Mouse (Mus musculus) midbrain, embryonic 16.5 days (tissue): ENCODE results near the gene Nedd9. TPM values are rescaled to one million over a fixed set of nuclear protein-coding genes. Genes with fewer than 3 reads are reported as not detected.
A peak's percentile ranks its signal among the peaks of the same experiment; 100 is the strongest.

ENCODE experiments used
- ATAC-seq: fragments of 200-750 bp; cut with Nextera tagmentation; 2 replicates; pipeline ENCODE4 v1.8.0; 2017; ENCODE audit warnings: moderate TSS enrichment
- H3K27ac ChIP-seq: fragments of 300-500 bp; sonication (generic); 2 replicates; pipeline ENCODE4 v1.5.1; 2014; ENCODE audit warnings: mild to moderate bottlenecking, low read length, mixed read lengths
- H3K27me3 ChIP-seq: fragments of 300-500 bp; sonication (generic); 2 replicates; pipeline ENCODE4 v1.6.1; 2014; ENCODE audit warnings: low read depth, low read length, mixed read lengths; ENCODE audit not compliant: control insufficient read depth, insufficient read depth
- H3K36me3 ChIP-seq: fragments of 300-500 bp; sonication (generic); 2 replicates; pipeline ENCODE4 v1.6.1; 2014; ENCODE audit warnings: mild to moderate bottlenecking, low read length, moderate library complexity, mixed read lengths; ENCODE audit not compliant: control insufficient read depth, insufficient read depth
- H3K4me1 ChIP-seq: fragments of 300-500 bp; sonication (generic); 2 replicates; pipeline ENCODE4 v1.6.1; 2014; ENCODE audit warnings: mild to moderate bottlenecking, low read length, mixed read lengths; ENCODE audit not compliant: control insufficient read depth, insufficient read depth
- H3K4me2 ChIP-seq: fragments of 300-500 bp; sonication (generic); 2 replicates; pipeline ENCODE4 v1.6.1; 2014; ENCODE audit warnings: mild to moderate bottlenecking, low read length, mixed read lengths
- H3K4me3 ChIP-seq: fragments of 300-500 bp; sonication (generic); 2 replicates; pipeline ENCODE4 v1.5.1; 2014; ENCODE audit warnings: low read depth, mild to moderate bottlenecking, low read length, moderate library complexity, mixed read lengths
- H3K9ac ChIP-seq: fragments of 300-500 bp; sonication (generic); 2 replicates; pipeline ENCODE4 v1.6.1; 2014; ENCODE audit warnings: low read depth, low read length, mixed read lengths
- H3K9me3 ChIP-seq: fragments of 300-500 bp; sonication (generic); replicated peaks from 2 replicates; pipeline ENCODE4 v1.6.1; 2014; ENCODE audit warnings: mild to moderate bottlenecking, low read length, mixed read lengths; ENCODE audit not compliant: control insufficient read depth, poor library complexity, severe bottlenecking
- WGBS: fragments of 180-500 bp; shearing (Covaris S2); extraction: QIAGEN DNeasy Blood & Tissue Kit; methylation state at CpG from one replicate; pipeline ENCODE4 v1.1.7; 2014; 5-methylcytosine and 5-hydroxymethylcytosine counted together
- polyA plus RNA-seq: library from polyadenylated mRNA; unstranded; fragments of >200 nt; fragmentation: Nextera tagmentation; extraction: Ambion mirVana; gene quantifications from 2 replicates; pipeline ENCODE4 v1.2.1, GENCODE M21; 2015

Gene Nedd9
- polyA plus RNA-seq, 1 experiment from 2014 or later = 12.8 TPM

DNA sequence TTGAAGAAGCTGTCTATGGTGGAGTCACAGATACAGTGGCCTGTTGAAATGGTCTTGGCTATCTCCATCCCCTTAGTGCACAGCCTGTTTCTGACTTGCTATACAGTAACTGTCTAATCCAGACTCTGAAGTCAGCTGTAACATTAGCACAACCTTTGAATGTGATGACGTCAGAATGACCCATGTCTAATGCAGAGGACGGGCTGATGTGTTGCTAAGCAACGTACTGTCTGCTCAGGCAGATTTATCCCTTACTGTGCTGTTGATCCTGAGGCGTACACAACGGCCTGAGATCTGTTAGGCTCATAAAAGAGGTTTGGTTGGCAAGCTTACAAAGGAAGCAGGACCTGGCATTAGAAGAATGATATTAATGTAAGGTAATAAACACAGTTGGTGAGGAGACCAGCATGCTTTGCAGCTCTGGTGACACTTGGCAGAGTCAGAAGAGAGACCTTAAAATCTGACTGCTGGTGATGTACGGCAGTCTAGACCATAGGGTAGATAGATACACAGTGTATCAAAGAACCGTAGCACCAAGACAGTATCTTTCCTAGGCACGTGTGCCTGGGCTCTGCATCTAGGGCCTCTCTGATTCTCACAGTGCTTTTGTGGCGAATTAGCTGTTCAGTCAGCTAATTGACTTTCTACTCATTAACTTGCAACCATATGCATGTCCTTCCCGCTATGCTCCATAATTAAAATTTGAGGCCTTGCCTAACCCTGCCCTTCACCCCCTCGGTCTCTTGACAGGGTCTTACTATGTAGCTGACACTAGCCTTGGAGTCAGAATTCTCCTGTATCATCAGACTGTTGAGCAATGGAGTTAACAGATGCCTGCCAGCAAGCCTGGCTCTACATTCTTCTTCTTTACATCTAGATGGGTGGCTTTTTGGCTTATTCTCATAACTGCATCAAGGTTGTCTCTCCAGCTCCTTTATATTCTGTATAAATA is 70.8 kb downstream of the Nedd9 start:
- H3K27ac ChIP-seq = peak overlapping the region; percentile 79
- H3K4me2 ChIP-seq = 0 out of 2 replicates have a peak overlapping the region, but pooled peaks have one; percentile 13
- H3K36me3 ChIP-seq = no peaks in the 10 kb centered on the region
- H3K4me3 ChIP-seq = no peak overlapping the region
- peaks cover 11% of the 10 kb centered on the region for H3K4me1 ChIP-seq
- ATAC-seq = peak; percentile 98
- H3K27me3 ChIP-seq = no peaks in the 10 kb centered on the region
- 42% methylated on average over 11 of the region's 11 CpGs for WGBS
- H3K9me3 ChIP-seq = no peaks in the 10 kb centered on the region
- no peak overlapping the region for H3K9ac ChIP-seq

DNA sequence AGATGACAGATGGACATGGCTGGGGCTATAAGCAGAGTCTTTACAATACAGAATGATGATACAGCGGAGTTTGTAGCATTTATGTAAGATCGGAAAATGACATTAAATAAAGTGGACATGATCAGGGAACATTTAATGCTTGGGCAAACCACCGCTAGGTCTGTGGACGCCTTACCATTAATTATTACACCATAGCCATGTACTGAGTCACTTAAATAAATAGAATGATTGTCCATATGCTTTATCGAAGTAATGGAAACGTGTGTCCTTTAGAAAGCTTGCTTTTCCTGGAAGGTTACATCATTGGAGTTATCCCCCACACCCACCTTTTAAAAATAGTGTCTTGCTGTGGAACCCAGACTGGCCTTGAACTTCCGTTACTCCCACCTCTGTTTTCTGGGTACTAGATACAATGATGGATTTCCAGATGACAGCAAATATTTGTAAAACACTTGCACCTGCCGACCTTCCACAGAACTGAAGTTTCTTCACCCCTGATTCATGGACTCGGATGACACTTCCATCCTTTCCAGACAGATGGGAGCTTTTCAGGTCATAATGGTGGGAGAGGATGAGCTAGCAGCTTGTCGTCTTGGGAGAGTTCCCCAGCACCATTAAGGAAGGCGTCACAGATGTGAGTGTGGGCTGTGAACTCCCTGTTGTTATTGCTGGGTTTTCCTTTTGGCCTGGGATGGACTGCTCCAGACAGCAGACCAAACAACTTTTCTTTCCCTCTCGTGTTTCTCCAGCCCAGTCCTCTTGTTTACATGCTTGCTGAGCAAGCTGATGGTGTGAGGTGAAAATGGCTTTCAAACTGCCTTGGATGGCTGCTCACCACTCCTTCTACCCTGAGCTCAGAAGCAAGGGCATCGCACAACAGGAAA is 76.7 kb downstream of the Nedd9 start:
- Histone ChIP-seq H3K9me3 (no peaks in the 10 kb centered on the region), H3K27ac (no peak overlapping the region), H3K4me2 (no peak overlapping the region), H3K4me1 (no peaks in the 10 kb centered on the region), H3K27me3 (no peaks in the 10 kb centered on the region), H3K9ac (no peak overlapping the region), H3K4me3 (no peak overlapping the region), H3K36me3 (no peaks in the 10 kb centered on the region)
- ATAC-seq = no peak
- WGBS = 87% methylated on average over 13 of the region's 13 CpGs

DNA sequence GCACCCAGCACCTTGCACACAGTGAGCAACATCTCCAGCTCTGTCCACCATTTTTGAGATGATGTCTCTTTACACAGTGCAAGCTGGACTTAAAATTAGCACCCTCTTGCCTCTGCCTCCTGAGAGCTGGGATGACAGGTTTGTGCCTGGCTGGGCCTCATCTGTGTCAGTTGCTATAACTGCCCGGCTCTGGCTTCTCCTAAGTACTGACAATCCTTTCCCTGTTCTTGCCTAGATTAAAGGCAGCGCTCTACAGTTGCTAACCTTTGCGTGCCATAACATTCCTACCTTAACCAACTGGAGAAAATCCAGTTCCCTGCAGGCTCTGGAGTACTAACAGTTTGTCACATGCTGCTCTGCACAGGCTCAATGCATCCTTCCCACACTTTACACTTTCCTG is 77.9 kb downstream of the Nedd9 start:
- Histone ChIP-seq H3K4me3 (no peak overlapping the region), H3K9me3 (no peaks in the 10 kb centered on the region), H3K36me3 (no peaks in the 10 kb centered on the region), H3K9ac (no peak overlapping the region), H3K27me3 (no peaks in the 10 kb centered on the region), H3K27ac (no peak overlapping the region), H3K4me2 (no peak overlapping the region), H3K4me1 (no peaks in the 10 kb centered on the region)
- no peak for ATAC-seq
- 90% methylated on average over 3 of the region's 3 CpGs for WGBS

DNA sequence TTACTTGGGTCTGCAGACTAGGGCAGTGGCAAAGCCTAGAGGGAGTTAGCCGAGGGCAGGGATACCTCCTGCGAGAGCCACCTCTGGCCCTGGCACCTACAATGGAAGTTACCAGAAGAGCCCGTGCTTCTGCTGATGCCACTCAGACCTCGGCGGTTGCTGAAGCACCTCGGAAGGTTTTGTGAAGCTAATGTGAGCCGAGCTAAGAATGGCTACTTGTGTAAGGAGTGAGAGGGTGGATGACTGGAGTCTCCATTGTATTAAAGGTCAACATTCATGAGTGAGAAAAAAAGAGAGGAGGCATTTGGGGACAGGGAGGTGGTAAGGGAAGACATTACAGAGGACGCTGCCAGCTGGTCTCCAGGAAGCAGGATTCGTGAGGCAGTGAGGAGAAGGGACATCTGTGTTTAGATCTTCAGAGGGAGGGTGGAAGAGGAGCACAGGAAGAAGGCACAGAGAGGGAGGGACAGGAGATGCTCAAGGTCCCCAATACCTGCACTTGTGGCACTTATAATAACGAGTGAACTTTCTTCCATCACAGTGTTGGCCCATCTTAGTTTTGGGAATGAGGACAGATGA is 78.7 kb downstream of the Nedd9 start:
- H3K27ac ChIP-seq = no peak overlapping the region
- H3K4me3 ChIP-seq = no peak overlapping the region
- no peak overlapping the region for H3K9ac ChIP-seq
- no peak for ATAC-seq
- WGBS = 85% methylated on average over 10 of the region's 10 CpGs
- no peaks in the 10 kb centered on the region for H3K9me3 ChIP-seq
- H3K36me3 ChIP-seq = no peaks in the 10 kb centered on the region
- H3K4me2 ChIP-seq = no peak overlapping the region
- H3K27me3 ChIP-seq = no peaks in the 10 kb centered on the region
- no peaks in the 10 kb centered on the region for H3K4me1 ChIP-seq

DNA sequence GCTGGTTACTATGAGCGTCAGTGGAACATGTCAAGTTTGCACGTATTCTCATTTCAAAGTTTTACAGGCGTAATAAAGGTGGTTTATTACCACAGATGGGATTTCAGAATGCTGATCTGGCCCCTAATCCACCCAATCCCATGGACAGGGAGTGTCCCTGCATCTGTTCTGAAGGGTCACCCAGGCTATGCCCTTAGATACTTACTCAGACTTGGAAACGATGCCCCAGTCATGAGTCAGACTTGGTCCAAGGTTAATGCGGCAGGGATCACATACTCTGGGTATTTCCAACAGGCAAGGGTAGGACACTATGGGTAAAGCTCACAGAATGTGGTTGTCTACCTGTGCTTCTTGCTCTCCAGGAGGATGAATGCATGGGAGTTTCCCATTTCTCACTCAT is 82.2 kb downstream of the Nedd9 start:
- ATAC-seq = no peak
- no peaks in the 10 kb centered on the region for H3K27me3 ChIP-seq
- no peak overlapping the region for H3K4me3 ChIP-seq
- no peak overlapping the region for H3K9ac ChIP-seq
- H3K36me3 ChIP-seq = no peaks in the 10 kb centered on the region
- H3K27ac ChIP-seq = no peak overlapping the region
- H3K4me1 ChIP-seq = no peaks in the 10 kb centered on the region
- 95% methylated on average over 5 of the region's 5 CpGs for WGBS
- no peaks in the 10 kb centered on the region for H3K9me3 ChIP-seq
- H3K4me2 ChIP-seq = no peak overlapping the region

DNA sequence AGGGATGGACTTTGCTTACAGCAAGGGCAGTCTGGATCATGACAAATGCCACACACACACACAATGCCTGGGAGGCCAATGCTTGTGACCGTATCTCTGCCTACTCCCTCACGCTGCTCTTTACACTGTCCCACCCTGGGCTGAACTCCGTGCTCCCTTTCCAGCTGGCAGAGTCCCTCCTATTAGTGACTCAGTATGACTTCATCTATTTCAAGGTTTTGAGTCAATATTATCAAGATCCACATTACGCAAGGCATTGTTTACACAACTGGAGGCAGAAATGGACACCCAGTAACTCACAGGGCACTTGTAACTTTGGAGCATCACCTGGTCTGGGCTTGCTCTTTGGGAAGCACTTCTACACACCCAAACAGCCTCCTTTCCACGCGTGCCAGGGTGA is 83.3 kb downstream of the Nedd9 start:
- no peak overlapping the region for H3K4me3 ChIP-seq
- 89% methylated on average over 6 of the region's 6 CpGs for WGBS
- H3K27ac ChIP-seq = no peak overlapping the region
- no peak for ATAC-seq
- H3K4me2 ChIP-seq = no peak overlapping the region
- H3K4me1 ChIP-seq = no peaks in the 10 kb centered on the region
- H3K36me3 ChIP-seq = no peaks in the 10 kb centered on the region
- H3K9ac ChIP-seq = no peak overlapping the region
- H3K9me3 ChIP-seq = no peaks in the 10 kb centered on the region
- H3K27me3 ChIP-seq = no peaks in the 10 kb centered on the region

DNA sequence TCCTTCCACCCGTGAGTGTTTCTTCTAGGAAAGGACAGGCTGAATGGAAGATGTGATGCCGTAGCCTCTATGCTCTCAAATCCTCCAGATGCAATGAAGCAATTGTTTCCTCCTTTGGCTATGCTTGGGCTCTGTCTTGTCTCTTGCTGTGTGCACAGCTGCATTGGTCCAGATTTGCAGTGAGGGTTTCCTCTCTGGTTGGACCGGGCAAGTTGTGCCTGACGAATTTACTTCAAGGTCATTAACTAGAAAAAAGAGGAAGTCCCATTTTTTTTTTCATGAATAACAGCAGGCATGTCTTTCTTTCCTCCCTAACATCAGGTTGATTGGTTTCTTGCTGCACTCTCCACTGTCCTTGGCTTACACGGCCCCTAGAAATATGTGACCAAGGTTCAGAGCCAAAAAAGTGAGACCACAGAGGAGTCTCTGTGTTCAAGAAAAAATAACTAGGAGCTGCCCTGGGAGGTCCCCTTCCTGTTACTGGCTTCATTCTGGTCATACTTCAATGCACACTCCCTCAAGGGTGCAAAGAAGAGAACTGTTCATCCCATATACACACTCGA is 84.6 kb downstream of the Nedd9 start:
- Histone ChIP-seq H3K4me2 (no peak overlapping the region), H3K9ac (no peak overlapping the region), H3K27ac (no peak overlapping the region), H3K36me3 (no peaks in the 10 kb centered on the region), H3K4me3 (no peak overlapping the region), H3K4me1 (no peaks in the 10 kb centered on the region), H3K27me3 (no peaks in the 10 kb centered on the region), H3K9me3 (no peaks in the 10 kb centered on the region)
- WGBS = 41% methylated on average over 6 of the region's 6 CpGs
- ATAC-seq = no peak

DNA sequence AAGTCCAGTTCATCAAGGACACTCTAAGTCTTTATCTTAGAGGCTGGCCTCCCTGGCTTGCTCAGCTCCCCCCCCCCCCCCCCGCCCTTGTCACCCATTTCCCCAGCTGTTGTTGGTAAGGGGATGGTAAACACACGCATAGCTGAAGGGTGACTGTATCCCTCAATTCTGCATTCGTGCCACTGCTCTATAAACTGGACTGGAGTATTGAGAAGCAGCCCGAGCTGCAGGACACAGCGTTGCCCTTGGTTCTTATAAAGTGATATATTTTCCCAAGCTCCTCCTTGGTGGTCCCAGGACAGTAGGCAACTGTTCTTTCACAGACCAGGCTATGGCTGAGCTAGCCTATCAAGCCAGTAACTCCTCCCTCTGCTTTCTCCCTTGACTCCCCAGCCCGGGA is 85.4 kb downstream of the Nedd9 start:
- no peak for ATAC-seq
- Histone ChIP-seq H3K4me2 (no peak overlapping the region), H3K9me3 (no peaks in the 10 kb centered on the region), H3K36me3 (no peaks in the 10 kb centered on the region), H3K27ac (no peak overlapping the region), H3K4me1 (no peaks in the 10 kb centered on the region), H3K9ac (no peak overlapping the region), H3K27me3 (no peaks in the 10 kb centered on the region), H3K4me3 (no peak overlapping the region)
- 66% methylated on average over 5 of the region's 6 CpGs for WGBS
